Mouse (Mus musculus): ENCODE results near the gene Inafm1.
"Not testable (repeated sequence)": the region's sequence is repeated elsewhere in the genome, so short reads cannot be mapped to it uniquely, and the experiment has no call there.

The Inafm1 gene

DNA sequence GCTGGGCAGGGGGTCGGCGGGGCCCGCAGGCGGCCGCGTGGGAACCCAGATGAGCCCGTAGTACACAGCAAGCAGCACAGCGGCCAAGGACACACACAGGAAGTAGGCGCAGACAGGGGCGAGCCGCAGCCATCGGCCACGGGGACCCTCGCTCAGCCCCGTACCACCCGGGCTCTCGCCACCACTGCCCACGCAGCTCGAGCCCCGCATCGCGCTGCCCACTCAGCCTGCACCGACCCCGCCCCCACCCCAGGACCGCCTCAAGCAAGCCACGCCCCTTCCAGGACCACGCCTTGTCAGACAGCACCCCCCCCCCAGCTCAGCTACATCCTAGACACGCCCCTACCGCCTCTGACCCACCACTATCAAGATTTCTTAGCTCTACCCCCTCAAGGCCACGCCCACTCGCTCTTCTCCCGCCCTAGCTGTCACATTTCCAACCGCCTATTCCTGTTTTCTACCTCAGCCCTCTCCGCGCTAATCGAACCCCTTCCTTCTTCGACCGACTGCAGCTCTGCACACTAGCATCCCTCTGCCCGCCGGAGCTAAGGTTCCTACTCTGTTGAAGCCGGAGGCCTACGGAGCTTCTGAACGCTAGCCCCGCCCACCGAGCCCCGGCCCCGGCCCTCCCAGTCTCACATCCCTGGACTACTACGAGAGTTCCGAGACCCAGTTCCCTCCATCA lies at the start of gene Inafm1:
Gene Inafm1, minus strand, starts transcription at position 537 of the 685 bp plus-strand sequence.
- DNase-seq (ENCODE audit: low read depth, low spot score) = peak; percentile 94

DNA sequence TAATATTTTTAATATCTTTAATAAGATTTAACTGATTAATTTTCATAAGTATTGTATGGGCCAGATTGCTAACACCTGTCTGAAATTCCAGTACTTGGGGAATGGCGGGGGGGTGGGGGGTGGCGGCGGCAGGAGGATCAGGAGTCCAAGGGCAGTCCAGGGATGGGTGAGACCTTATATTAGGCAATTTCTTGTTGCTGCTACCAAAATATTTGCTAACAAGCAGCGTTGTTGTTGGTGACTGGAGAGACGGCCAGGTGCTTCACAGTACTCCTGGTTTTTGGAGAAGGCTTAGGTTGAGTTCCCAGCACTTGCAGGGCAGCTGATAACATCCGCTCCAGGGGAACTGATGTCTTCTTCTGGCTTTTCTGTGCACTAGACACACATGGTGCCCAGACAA lies 47.1 kb upstream of the Inafm1 start:
- DNase-seq (ENCODE audit: low read depth, low spot score) = no peak

- no peak for DNase-seq (ENCODE audit: low read depth, low spot score)
Measured at GRCm38 (mm10) chr7:16319216-16319615, 45.8 kb upstream of the Inafm1 start.

GRCm38 (mm10) chr7:16317094-16317493 lies 43.7 kb upstream of the Inafm1 start:
- no peak for DNase-seq (ENCODE audit: low read depth, low spot score)

- no peak for DNase-seq (ENCODE audit: low read depth, low spot score)
Measured at GRCm38 (mm10) chr7:16315222-16315759, 41.9 kb upstream of the Inafm1 start.

DNA sequence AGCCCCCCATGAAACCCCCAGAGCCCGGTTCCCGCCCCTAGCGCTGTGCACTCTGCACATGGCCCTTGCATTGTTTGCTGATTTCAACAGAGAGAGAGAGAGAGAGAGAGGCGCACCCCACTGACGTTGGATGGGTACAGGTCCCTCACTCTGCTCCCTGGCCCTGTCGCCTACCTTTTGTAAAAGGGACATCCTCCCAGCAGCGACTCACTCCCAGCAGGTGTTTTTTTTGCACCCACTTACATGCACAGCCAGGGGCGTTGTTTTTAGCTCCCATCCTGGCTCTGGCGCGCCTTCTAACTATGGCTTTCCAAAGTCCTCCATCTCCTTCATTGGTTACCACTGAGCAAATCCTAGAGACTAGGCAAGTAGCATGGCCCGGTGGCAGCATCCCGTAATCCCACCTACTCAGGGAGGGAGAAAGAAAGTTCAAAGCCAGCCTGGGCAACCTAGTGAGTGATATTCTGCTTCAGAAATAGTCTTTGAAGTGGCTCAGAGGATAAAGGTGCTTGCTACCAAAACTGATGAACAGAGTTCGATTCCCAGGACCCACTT lies 40.9 kb upstream of the Inafm1 start:
- no peak for DNase-seq (ENCODE audit: low read depth, low spot score)

DNA sequence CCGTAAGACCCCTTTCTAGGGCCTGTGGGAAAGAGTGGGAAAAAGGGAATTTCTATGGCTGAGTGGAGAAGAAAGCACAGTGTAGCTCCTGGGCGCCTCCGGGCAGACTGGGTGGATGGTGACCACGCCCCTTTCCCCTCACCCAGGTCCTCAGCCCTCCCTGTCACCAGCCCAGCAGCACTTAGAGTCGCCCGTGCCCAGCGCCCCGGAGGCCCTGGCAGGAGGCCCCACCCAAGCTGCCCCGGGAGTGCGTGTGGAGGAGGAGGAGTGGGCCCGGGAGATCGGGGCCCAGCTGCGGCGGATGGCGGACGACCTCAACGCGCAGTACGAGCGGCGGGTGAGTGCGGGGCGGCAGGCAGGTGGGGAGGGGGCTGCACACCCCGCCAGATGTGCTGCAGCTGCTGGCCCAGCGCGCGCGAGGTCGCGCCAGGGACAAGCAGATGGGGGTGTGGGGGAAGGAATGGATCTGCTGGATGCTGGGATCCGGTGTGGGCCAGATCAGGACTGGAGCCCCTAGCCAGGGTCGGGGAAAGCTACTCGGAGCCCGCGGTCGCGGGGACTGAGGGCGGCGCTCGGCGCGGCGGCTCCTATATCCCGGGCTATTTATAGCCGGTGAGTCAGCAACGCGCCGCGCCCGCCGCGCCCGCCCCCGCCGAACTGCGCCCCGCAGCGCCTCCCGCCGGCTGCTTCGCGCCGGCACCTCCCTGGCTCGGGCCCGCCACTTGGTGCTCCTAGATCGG lies 40.2 kb upstream of the Inafm1 start:
- peak; percentile 84 for DNase-seq (ENCODE audit: low read depth, low spot score)

GRCm38 (mm10) chr7:16312672-16313311 lies 39.4 kb upstream of the Inafm1 start:
- peak; percentile 89 for DNase-seq (ENCODE audit: low read depth, low spot score)

GRCm38 (mm10) chr7:16312011-16312671 lies 38.7 kb upstream of the Inafm1 start:
- DNase-seq (ENCODE audit: low read depth, low spot score) = peak; percentile 57

GRCm38 (mm10) chr7:16311453-16312004 lies 38.1 kb upstream of the Inafm1 start:
- DNase-seq (ENCODE audit: low read depth, low spot score) = peak; percentile 28

DNA sequence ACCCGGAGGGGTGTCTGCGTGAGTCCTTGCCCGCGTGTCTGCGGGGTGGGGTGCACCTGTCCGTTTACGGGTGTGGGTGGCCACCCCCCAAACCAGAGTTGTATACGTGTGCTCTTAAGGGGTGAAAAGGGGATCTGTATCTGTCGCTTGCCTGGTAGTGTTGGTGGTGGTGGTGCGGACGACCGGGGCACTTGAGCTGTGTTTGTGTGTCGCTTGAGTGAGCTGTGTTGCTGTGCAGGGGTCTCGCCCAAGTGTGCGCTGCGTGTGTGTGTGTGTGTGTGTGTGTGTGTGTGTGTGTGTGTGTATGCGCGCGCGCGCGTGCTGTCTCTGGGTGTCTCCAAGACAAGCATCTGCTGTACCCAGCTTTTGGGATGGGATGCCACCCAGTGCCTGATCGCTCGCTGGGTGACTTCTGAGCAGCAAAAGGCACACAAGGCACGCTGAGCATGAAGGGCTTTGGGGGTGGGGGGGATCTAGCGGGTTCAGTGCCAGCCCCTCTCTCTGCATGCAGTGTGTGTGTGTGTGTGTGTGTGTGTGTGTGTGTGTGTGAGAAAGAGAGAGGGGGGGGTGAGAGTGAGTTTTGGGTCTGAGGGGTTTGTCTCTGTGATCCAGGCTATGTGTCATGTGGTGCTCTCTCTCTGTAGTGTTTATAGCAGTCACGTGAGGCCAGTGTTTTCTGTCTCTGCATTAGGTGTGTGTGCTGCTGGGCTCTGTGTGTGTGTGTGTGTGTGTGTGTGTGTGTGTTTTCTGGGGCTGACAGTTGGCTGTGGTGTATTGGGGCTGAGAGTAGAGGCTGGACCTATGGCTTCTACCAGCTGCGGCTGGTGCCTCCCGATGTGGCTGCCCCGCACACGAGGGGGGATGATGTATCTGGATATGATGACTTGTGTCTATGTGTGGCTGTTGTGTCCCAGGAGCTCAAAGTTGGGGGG lies 37.4 kb upstream of the Inafm1 start:
- DNase-seq (ENCODE audit: low read depth, low spot score) = peak; percentile 25

GRCm38 (mm10) chr7:16310020-16310520 lies 36.7 kb upstream of the Inafm1 start:
- DNase-seq (ENCODE audit: low read depth, low spot score) = peak; percentile 71

DNA sequence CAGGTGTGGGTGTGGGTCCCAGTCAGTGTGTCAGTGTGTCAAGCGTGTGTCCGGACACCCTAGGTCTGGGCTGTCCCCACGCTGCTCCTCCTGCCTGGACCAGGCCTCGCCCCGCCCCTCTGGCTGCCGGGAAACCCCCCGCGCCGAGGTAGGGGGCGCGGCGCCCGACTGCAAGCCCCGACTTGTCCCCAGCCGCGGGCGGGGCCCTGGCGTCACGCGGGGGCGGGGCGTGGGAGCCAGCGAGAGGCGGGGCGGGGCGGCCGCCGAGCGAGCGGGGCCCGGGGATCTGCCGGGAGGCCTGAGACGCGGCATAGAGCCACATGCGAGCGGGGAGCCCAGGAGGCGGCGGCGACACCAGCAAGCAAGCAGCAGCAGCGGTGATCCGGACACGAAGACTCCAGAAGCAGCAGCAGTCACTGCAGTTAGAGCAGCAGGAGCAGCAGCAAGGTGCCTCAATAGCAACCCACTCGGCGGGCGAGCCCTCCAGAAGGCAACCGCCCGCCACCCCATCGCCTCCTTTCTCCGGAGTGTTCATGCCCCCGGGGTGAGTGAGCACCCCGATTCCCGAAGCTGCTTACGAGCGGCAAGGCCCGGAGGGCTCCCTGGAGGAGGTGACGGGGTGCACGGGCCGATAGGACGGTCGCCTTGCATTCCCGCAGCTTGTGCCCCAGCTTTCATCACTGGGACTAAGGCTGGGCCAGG lies 36.1 kb upstream of the Inafm1 start:
- DNase-seq (ENCODE audit: low read depth, low spot score) = peak; percentile 73

- no peak for DNase-seq (ENCODE audit: low read depth, low spot score)
Measured at GRCm38 (mm10) chr7:16308555-16309317, 35.3 kb upstream of the Inafm1 start.

DNA sequence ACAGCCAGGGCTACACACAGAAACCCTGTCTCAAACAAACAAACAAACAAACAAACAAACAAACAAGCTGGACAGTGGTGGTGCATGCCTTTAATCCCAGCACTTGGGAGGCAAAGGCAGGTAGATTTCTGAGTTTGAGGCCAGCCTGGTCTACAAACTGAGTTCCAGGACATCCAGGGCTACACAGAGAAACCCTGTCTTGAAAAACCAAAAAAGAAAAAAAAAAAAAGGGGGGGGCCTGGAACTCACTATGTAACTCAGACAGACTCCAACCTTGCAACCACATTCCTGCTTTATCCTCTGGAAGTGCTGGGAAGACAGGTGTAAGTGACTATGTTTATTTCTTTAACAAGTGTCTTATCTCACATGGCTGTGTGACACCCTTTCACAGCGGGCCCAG lies 34.7 kb upstream of the Inafm1 start, which contains the start of gene Bbc3:
Gene Bbc3, plus strand, starts transcription at position 301 of the 400 bp plus-strand sequence.
- not testable (repeated sequence) for DNase-seq (ENCODE audit: low read depth, low spot score)

- DNase-seq (ENCODE audit: low read depth, low spot score) = not testable (repeated sequence)
Measured at GRCm38 (mm10) chr7:16307141-16307540, 33.7 kb upstream of the Inafm1 start.

GRCm38 (mm10) chr7:16299419-16300035 lies 26.1 kb upstream of the Inafm1 start:
- peak; percentile 88 for DNase-seq (ENCODE audit: low read depth, low spot score)

DNA sequence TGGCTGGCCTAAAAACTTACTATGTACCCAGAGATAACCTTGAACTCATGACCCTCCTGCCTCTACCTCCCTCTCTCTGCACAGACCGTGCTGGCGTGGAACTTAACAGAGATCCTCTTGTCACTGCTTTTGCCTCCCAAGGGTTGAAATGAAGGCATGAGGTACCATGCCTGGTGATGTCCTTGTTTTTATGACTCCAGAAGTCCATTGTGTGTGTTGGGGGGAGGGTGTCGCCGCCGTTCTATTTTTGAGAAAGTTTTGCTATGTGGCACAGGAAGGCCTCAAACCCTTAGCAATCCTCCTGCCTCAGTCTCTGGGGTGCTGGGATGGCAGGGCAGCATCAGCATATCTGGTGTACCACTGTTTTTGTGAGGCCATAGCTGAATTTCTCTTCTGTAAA lies 25.5 kb upstream of the Inafm1 start:
- DNase-seq (ENCODE audit: low read depth, low spot score) = no peak

All from mesoderm, embryonic 11.5 days (tissue).